Mouse (Mus musculus): ENCODE data around the gene Sbk1. TPM values are rescaled to one million over a fixed set of nuclear protein-coding genes. Genes with fewer than 3 reads are reported as not detected.
A peak's percentile ranks its signal among the peaks of the same experiment; 100 is the strongest.

Gene Sbk1
- polyA plus RNA-seq, 1 experiment from 2014 or later, result 17.6 TPM

DNA sequence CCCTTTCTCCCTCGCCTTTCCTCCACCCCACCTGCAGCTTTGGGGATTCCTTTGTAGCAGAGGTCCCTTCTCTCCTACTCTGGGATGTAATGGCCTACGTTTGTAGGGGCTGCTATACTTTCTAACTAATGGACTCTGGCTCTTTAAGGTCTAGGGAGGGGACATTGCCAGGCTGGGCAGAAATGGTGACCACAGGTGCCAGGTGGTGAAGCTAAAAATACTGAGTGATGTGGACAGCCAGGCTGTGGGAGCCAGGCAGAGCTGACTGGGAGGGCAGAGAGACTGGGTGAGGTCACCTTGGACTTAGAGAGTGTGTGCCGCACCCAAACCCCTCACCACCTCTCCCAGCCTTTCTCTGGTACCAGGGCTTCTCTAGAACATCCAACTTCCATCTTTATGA lies 20.7 kb upstream of the Sbk1 start:
- 57% methylated on average over 3 of the region's 3 CpGs for WGBS (ENCODE audit: insufficient replicate concordance)
- Histone ChIP-seq H3K9me3 (replicated peaks; ENCODE audit: control insufficient read depth, low read length) (no peaks in the 10 kb centered on the region), H3K9ac (ENCODE audit: low read depth, low read length) (no peak overlapping the region)

DNA sequence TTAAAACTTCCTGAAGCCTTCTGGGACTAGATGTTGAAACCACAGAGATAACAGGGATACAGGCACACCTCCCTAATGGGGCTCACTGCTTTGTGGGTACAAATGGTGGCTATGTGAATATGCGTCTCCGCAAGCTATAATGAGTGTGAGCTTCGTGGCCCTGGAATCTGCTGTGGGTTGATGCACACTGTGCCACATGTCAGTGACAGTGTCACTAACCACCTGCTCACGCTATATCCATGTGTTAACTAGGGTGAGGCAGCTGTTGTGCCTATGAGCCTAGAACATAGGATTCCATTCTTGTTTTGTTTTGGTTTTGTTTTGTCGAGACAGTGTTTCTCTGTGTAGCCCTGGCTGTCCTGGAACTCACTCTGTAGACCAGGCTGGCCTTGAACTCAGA lies 20.2 kb upstream of the Sbk1 start:
- no peaks in the 10 kb centered on the region for H3K9me3 ChIP-seq (replicated peaks; ENCODE audit: control insufficient read depth, low read length)
- WGBS (ENCODE audit: insufficient replicate concordance), result 84% methylated on average over 5 of the region's 5 CpGs
- H3K4me1 ChIP-seq (ENCODE audit: control insufficient read depth, insufficient read depth, low read length), result 0 out of 2 replicates have a peak, but pooled peaks cover 15% of the 10 kb centered on the region
- H3K27ac ChIP-seq (ENCODE audit: low read depth, low read length), result no peak overlapping the region
- no peak overlapping the region for H3K9ac ChIP-seq (ENCODE audit: low read depth, low read length)
- H3K27me3 ChIP-seq (ENCODE audit: control insufficient read depth, insufficient read depth, low read length), result 0 out of 2 replicates have a peak, but pooled peaks cover 2% of the 10 kb centered on the region
- H3K4me2 ChIP-seq, result no peak overlapping the region
- H3K4me3 ChIP-seq (ENCODE audit: low read depth, low read length), result no peak overlapping the region
- ATAC-seq (replicated peaks; ENCODE audit: insufficient number of reproducible peaks, low FRiP score, low TSS enrichment), result no peak
- H3K36me3 ChIP-seq (ENCODE audit: control insufficient read depth, insufficient read depth, low read length), result no peaks in the 10 kb centered on the region

More for the DNA sequence above, 20.7 kb upstream of the Sbk1 start:
- H3K4me1 ChIP-seq (ENCODE audit: control insufficient read depth, insufficient read depth, low read length), result 0 out of 2 replicates have a peak, but pooled peaks cover 15% of the 10 kb centered on the region
- no peak overlapping the region for H3K4me3 ChIP-seq (ENCODE audit: low read depth, low read length)
- ATAC-seq (replicated peaks; ENCODE audit: insufficient number of reproducible peaks, low FRiP score, low TSS enrichment), result no peak
- H3K4me2 ChIP-seq, result no peak overlapping the region
- no peaks in the 10 kb centered on the region for H3K36me3 ChIP-seq (ENCODE audit: control insufficient read depth, insufficient read depth, low read length)
- no peak overlapping the region for H3K27ac ChIP-seq (ENCODE audit: low read depth, low read length)
- 0 out of 2 replicates have a peak, but pooled peaks cover 2% of the 10 kb centered on the region for H3K27me3 ChIP-seq (ENCODE audit: control insufficient read depth, insufficient read depth, low read length)

DNA sequence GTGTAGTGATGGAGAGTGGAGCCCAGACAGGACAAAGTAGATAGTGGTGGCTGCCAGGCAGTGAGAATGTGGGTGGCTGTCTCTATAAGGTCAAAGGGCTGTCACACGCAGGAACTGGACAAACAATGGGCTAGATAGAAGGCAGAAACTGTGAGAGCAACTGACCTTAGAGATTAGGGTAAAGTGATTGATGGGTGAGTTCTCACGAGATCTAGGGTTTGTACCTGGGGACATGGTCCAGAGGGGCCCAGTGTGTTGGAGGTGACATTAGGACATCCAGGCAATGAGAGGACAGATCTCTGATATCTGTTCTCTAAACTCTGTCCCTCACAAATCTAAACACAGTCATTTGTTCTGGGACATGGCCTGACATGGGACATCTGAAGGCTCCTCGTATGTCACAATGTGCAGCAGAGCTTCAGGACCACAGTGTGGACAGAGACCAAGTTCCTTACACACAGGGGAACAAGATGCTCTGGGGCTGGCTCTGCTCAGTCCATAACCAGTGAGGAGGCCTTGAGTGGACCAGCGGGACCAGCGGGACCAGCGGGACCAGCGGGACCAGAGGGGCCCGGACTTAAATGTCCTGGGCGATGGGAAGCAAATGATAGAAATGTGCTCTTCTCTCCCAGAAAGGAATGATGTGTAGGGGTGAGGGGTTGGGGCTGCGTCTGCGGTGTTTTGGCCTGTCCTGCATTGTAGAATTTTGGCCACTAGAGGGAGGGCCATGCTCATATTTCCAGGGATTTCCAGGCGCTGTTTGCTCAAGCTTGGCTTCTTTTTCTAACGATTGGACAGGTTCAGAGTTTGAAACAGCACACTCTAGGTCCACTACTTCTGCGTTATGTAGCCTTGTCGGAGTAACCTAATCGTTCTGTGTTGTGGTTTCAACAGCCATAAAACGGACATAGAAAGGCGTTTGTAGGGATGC lies 11.9 kb upstream of the Sbk1 start:
- Histone ChIP-seq H3K27me3 (ENCODE audit: control insufficient read depth, insufficient read depth, low read length) (peaks cover 6% of the 10 kb centered on the region), H3K9ac (ENCODE audit: low read depth, low read length) (no peak overlapping the region), H3K9me3 (replicated peaks; ENCODE audit: control insufficient read depth, low read length) (no peaks in the 10 kb centered on the region), H3K27ac (ENCODE audit: low read depth, low read length) (no peak overlapping the region), H3K4me1 (ENCODE audit: control insufficient read depth, insufficient read depth, low read length) (peaks cover 11% of the 10 kb centered on the region), H3K4me3 (ENCODE audit: low read depth, low read length) (no peak overlapping the region), H3K36me3 (ENCODE audit: control insufficient read depth, insufficient read depth, low read length) (no peaks in the 10 kb centered on the region), H3K4me2 (no peak overlapping the region)
- WGBS (ENCODE audit: insufficient replicate concordance), result 10% methylated on average over 18 of the region's 18 CpGs
- ATAC-seq (replicated peaks; ENCODE audit: insufficient number of reproducible peaks, low FRiP score, low TSS enrichment), result no peak

DNA sequence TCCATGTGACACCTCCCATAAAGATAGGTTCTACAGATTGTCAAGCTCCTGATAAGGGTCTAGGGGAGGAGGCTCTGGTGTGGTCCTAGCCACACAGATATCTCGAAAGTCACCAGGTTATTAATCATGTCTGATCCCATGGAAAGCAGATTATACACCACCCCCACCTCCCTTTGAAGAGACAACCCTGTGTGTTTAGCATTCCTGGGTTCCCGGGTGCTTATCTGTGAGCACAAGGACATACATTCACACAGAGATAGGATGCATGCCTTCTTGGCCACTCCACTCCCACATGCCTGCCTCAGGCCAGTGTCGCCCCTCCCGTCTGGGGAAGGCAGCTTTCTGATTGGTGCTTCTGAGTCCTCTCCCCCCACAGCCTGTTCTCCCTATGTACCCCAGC lies 10.6 kb upstream of the Sbk1 start:
- Histone ChIP-seq H3K36me3 (ENCODE audit: control insufficient read depth, insufficient read depth, low read length) (no peaks in the 10 kb centered on the region), H3K9me3 (replicated peaks; ENCODE audit: control insufficient read depth, low read length) (no peaks in the 10 kb centered on the region), H3K4me3 (ENCODE audit: low read depth, low read length) (no peak overlapping the region), H3K4me1 (ENCODE audit: control insufficient read depth, insufficient read depth, low read length) (peaks cover 11% of the 10 kb centered on the region), H3K27me3 (ENCODE audit: control insufficient read depth, insufficient read depth, low read length) (peaks cover 6% of the 10 kb centered on the region), H3K9ac (ENCODE audit: low read depth, low read length) (no peak overlapping the region), H3K4me2 (no peak overlapping the region), H3K27ac (ENCODE audit: low read depth, low read length) (no peak overlapping the region)
- ATAC-seq (replicated peaks; ENCODE audit: insufficient number of reproducible peaks, low FRiP score, low TSS enrichment), result peak; percentile 12; the same call in 1 of the 2 replicates
- 29% methylated on average over 4 of the region's 4 CpGs for WGBS (ENCODE audit: insufficient replicate concordance)

- no peak overlapping the region for H3K4me3 ChIP-seq (ENCODE audit: low read depth, low read length)
- H3K4me2 ChIP-seq, result no peak overlapping the region
- H3K9me3 ChIP-seq (replicated peaks; ENCODE audit: control insufficient read depth, low read length), result no peaks in the 10 kb centered on the region
- no peak for ATAC-seq (replicated peaks; ENCODE audit: insufficient number of reproducible peaks, low FRiP score, low TSS enrichment)
- H3K27ac ChIP-seq (ENCODE audit: low read depth, low read length), result no peak overlapping the region
- peaks cover 16% of the 10 kb centered on the region for H3K27me3 ChIP-seq (ENCODE audit: control insufficient read depth, insufficient read depth, low read length)
- WGBS (ENCODE audit: insufficient replicate concordance), result 31% methylated on average over 7 of the region's 7 CpGs
- H3K36me3 ChIP-seq (ENCODE audit: control insufficient read depth, insufficient read depth, low read length), result no peaks in the 10 kb centered on the region
- H3K4me1 ChIP-seq (ENCODE audit: control insufficient read depth, insufficient read depth, low read length), result peaks cover 11% of the 10 kb centered on the region
- no peak overlapping the region for H3K9ac ChIP-seq (ENCODE audit: low read depth, low read length)
Measured at GRCm38 (mm10) chr7:126263964-126264363, 8.5 kb upstream of the Sbk1 start.

DNA sequence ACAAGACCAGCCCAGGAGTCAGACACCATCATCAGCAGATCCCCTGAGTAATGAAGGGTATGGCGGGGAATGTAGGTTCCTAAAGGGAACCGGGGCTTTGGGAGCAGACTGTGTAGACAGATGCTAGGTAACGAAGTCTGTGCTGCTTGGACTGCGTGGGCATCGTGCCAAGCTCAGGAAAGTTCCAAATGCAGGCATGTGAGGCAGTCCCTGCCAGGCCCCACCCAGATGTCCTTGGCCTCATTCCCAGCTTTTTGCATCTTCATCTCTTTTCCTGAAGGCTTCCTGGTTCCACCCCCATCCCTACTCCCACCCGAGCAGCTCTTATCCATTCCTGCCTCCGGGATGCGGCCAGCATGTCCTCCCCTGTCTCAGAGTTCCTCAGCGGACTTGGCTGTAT lies 6.5 kb upstream of the Sbk1 start:
- 54% methylated on average over 9 of the region's 9 CpGs for WGBS (ENCODE audit: insufficient replicate concordance)
- no peak; the same call in 1 of the 2 replicates for ATAC-seq (replicated peaks; ENCODE audit: insufficient number of reproducible peaks, low FRiP score, low TSS enrichment)
- no peak overlapping the region for H3K4me3 ChIP-seq (ENCODE audit: low read depth, low read length)
- H3K9ac ChIP-seq (ENCODE audit: low read depth, low read length), result no peak overlapping the region
- peaks cover 11% of the 10 kb centered on the region for H3K4me1 ChIP-seq (ENCODE audit: control insufficient read depth, insufficient read depth, low read length)
- no peaks in the 10 kb centered on the region for H3K9me3 ChIP-seq (replicated peaks; ENCODE audit: control insufficient read depth, low read length)
- no peak overlapping the region for H3K27ac ChIP-seq (ENCODE audit: low read depth, low read length)
- H3K27me3 ChIP-seq (ENCODE audit: control insufficient read depth, insufficient read depth, low read length), result peaks cover 20% of the 10 kb centered on the region
- no peaks in the 10 kb centered on the region for H3K36me3 ChIP-seq (ENCODE audit: control insufficient read depth, insufficient read depth, low read length)
- H3K4me2 ChIP-seq, result no peak overlapping the region

- peaks cover 11% of the 10 kb centered on the region for H3K4me1 ChIP-seq (ENCODE audit: control insufficient read depth, insufficient read depth, low read length)
- H3K27me3 ChIP-seq (ENCODE audit: control insufficient read depth, insufficient read depth, low read length), result peaks cover 20% of the 10 kb centered on the region
- H3K4me2 ChIP-seq, result no peak overlapping the region
- no peak for ATAC-seq (replicated peaks; ENCODE audit: insufficient number of reproducible peaks, low FRiP score, low TSS enrichment)
- no peak overlapping the region for H3K4me3 ChIP-seq (ENCODE audit: low read depth, low read length)
- WGBS (ENCODE audit: insufficient replicate concordance), result 66% methylated on average over 4 of the region's 4 CpGs
- H3K9ac ChIP-seq (ENCODE audit: low read depth, low read length), result no peak overlapping the region
- H3K27ac ChIP-seq (ENCODE audit: low read depth, low read length), result no peak overlapping the region
- no peaks in the 10 kb centered on the region for H3K36me3 ChIP-seq (ENCODE audit: control insufficient read depth, insufficient read depth, low read length)
- H3K9me3 ChIP-seq (replicated peaks; ENCODE audit: control insufficient read depth, low read length), result no peaks in the 10 kb centered on the region
Measured at GRCm38 (mm10) chr7:126266372-126266870, 6.0 kb upstream of the Sbk1 start.

- H3K9me3 ChIP-seq (replicated peaks; ENCODE audit: control insufficient read depth, low read length), result no peaks in the 10 kb centered on the region
- H3K27me3 ChIP-seq (ENCODE audit: control insufficient read depth, insufficient read depth, low read length), result peaks cover 20% of the 10 kb centered on the region
- no peak overlapping the region for H3K4me2 ChIP-seq
- no peak overlapping the region for H3K4me3 ChIP-seq (ENCODE audit: low read depth, low read length)
- H3K9ac ChIP-seq (ENCODE audit: low read depth, low read length), result no peak overlapping the region
- no peak overlapping the region for H3K27ac ChIP-seq (ENCODE audit: low read depth, low read length)
- ATAC-seq (replicated peaks; ENCODE audit: insufficient number of reproducible peaks, low FRiP score, low TSS enrichment), result no peak
- H3K4me1 ChIP-seq (ENCODE audit: control insufficient read depth, insufficient read depth, low read length), result peaks cover 4% of the 10 kb centered on the region; the same call in 1 of the 2 replicates
- H3K36me3 ChIP-seq (ENCODE audit: control insufficient read depth, insufficient read depth, low read length), result no peaks in the 10 kb centered on the region
- WGBS (ENCODE audit: insufficient replicate concordance), result 64% methylated on average over 8 of the region's 8 CpGs
Measured at GRCm38 (mm10) chr7:126267606-126268005, 4.8 kb upstream of the Sbk1 start.
